Mouse (Mus musculus) adipocyte (in vitro differentiated cells): ENCODE data around the gene Cacna1e.

Experiments used
- DNase-seq: peaks from one replicate; pipeline ENCODE4 v3.0.0-alpha.2; 2016; ENCODE audit warnings: low spot score

Gene Cacna1e

DNA sequence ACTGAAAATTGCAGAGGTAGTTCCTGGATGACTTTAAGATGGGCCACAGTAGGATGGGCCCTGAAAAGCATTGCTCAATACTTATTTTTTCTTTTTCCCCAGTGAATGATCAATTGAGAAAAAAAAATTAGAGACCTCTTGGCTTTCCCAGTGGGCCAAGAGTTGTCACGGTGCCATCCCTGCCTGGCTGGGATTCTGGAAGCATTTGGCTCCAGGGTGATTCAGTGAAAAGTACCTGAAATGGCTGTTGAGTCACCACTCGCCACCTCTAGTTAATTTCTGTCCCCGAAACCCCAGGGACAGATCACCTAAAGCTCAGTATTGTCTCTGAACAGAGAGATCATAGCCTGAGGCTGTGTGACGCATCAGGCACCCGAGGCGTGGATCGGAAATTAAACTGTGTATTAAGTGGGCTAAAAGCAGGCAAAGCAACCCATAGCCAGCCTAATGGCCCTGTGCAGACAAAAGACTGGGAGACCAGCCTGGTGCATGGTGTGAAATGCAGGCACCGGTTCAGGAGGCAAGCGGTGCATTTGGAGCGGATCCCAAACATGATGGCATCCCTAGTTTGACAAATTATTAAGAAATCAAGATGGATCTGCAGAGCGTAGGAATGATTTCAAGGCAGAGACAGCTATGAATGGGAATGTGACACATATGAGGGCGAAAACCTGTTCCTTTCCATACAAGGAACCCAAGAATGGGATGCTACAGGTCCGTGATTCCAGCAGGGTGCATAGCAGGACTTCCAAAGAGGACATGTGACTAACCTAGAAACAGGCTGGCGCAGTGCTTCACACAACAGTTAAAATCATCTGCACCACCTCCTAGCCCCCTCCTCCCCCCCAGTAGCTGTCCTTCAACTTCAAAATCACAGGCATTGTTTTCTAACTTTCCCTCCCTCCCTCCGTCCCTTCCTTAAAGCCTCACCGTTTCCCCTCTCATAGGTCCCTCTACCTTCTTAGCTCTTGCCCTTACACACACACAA, 261.3 kb downstream of the Cacna1e start:
- DNase-seq: no peak

DNA sequence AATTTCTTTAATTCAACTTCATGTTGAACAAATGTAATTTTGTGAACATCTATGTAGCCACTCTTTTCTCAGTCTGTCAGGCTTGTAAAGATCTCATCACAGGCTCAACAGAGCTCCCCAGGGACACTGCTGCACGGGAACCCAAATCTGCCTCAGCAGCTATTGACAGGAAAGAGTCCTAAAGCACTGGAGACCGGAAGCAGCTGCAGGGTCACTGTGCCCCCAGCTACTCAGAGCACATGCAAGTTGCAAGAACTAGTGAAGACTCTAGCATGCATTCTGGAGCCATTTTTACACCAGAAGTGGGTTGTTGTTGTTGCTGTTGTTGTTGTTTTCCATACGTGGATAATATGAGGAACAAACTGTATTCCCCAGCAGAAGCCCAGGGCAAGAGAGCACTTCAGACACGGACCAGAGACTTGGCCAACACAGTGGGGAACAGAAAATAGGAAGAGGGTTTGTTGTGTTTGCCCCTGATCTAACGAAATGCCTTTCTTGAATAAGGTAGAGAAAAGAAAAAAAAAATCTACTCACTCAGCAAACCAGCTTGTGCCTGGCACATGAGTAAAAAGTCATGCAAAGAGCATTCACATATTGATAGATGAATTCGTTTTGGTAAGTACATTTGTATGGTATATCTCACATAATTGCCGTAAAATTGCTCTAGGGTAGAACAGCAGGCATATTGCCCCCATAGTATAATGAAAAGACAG, 266.4 kb downstream of the Cacna1e start:
- DNase-seq: no peak

DNA sequence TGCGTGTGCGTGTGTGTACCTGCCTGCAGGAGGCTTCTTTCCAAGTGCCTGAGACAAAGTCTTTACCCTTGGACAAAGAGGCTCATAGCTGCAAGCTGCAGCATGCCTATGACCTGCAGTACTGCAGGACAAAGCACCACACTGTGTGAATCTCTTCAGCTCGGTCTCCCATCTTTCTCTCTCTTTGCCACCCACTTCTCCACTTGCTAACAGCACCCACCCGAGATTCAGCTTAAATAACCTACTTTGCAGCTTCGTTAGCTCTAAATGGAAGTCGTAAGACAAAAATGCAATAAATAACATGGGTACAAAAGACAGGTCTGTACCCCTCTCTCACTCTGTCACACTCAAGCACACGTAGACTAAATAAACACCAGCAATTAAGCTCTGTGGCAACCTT, 268.5 kb downstream of the Cacna1e start:
- DNase-seq: no peak

DNA sequence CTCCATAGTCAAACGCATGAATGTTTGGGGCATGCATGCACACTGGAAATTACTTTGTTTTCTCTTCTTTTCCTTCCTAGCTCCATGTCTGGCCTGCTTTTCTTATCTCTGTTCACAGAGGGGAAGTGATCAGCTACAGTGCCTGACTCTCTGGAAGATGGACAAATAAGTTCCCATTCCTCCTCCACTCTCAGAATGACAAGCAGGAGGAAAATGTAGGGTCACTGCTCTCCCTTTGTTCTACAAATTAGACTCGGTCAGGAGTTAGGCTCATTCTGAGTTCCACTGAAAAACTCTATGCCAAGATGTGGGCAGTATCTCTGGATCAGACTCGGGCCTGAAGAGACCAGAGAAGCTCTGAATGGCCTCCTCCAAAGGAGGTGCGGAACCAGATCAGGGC, 275.8 kb downstream of the Cacna1e start:
- no peak for DNase-seq

DNA sequence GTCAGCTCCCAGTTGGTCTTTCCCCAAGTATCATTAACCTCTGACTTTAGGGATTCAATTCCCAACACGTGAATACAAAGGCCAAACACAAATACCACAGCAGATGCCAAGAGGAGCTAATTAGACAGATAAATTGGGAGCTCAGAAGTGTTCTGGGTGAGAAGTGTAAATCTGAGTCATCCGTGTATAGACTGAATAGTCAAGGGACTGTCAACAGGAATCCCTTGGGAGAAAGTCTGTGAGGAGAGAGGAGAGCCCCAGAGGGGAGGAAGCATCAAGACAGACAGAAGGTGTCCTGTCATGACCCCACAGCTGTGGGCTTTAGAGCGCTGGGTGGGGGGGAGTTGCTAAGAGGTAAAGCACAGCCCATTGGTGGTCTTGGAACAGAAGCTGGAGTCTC, 276.9 kb downstream of the Cacna1e start:
- no peak for DNase-seq

DNA sequence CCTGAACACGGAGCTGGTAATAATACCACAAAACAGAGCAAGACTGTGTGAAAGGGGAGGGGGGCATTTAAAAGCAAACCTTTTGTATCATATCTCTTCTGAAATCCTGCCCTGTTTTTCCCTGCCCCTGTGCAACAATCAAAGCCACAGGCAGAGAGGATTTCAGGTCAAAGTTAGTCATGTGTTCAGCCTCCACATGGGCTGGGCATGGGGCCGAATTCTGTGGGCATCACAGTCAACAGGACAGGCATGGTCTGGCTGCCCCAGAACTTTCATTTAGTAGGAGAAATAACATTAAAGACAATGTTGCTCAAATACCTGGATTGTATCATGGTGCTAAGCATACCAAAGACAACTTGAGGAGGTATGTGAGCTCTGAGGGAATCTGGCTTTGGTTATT, 278.7 kb downstream of the Cacna1e start:
- no peak for DNase-seq

DNA sequence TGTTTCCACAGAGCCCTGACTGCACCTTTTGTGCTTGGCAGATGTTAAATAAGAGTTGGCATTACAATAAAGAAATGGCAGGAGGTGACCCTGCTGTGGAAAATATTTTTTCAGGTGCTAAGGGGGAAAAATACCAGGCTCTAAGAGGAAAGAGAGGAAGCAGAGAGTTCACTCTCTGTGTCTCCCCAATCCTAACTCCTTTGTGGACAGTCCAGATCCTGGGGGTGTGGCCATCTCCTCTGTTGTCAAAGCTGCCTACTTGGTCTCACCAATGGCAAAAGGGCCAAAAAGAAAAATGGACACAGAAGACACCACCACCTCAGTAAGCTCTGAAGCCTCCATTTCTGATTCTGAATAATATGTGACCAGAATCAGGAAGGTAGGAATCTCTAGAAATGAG, 280.5 kb downstream of the Cacna1e start:
- no peak for DNase-seq

DNA sequence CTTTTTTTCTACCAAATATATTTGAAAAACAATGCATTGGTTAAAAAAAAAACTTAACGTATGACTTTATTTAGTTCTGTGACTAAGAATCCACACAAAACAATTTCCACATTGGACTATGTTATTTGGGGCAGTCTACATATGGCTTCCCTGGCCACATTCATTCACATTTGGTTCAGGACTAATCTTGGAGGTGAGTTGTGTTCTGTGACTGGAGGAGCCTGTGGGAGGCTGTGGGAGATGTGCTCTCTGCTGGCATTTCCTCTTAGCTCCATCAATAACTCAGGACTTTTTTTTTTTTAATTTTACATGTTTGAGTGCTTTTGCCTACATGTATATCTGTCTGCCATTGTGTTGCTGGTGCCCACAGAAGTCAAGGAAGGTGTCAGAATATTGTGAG, 281.8 kb downstream of the Cacna1e start:
- DNase-seq: no peak

DNA sequence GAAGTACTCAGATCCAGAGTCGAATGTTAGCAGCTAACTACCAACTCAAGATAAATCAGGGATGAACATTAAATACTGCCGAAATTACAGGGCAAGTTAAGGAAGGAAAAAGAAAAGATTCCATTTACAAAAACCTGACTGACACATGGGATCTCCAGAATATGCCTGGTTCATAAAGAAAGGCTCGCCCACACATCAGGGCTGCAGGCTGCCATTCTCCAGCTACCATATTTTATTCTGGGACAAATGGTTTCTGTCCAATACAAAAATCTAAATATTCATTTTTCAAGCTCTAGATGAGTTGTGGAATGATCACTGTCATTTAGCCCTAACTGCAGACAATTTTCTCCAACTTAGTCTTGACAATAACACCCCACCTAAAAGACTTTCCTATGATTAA, 301.8 kb downstream of the Cacna1e start:
- no peak for DNase-seq

DNA sequence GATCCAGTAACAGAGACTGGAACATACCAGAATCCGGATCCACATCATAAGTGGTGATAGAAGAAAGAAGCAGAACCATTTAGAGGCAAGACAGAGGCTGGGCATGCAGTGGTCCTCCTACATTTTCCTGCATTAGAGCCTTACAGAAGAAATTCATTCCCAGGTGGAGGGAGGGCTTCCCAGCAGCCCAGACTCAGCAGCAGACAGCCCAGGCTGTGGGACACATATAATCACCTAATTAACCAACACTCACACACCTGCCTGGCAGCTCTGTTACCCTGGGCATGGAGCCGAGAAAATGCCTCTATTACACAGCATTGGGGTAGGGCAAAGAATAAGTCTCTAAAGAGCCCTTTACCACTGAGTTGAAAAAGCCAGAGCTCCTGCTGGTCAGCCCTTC, 304.4 kb downstream of the Cacna1e start:
- DNase-seq: no peak

DNA sequence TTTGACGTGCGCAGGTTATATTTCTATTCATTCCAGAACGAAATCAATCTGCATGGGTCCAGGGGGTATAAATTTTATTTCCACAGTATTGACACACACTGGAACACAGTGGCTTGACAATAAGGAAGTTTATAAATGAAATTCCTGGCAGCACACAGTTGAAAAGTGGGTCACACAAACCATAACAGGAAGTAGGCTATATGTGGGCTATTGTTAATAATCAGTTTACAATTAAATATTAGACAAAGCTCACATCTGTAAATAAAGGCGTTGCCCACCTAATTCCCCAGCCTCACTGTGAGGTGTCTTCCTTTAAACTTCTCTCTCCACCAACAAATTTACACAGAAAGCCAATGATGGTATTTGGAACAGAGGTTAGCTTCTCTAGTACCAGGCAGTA, 305.6 kb downstream of the Cacna1e start:
- no peak for DNase-seq

DNA sequence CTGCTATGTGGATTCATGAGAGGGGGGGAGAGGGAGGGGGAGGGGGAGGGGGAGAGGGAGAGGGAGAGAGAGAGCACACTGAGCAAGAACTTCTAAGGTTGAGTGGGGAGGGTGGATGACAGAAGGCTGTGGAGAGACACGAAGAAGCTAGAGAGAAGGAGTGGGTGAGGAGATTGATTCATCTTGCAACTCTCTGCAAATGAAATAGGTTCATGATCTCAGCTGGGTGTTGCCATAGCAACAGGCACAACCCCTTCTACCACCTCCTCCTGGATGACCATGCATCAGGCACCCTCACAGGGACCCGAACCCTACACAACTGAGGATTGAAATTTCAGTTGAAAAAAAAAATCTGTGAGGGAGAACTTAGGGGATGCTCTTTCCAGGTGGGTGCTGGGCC, 307.9 kb downstream of the Cacna1e start:
- DNase-seq: no peak

DNA sequence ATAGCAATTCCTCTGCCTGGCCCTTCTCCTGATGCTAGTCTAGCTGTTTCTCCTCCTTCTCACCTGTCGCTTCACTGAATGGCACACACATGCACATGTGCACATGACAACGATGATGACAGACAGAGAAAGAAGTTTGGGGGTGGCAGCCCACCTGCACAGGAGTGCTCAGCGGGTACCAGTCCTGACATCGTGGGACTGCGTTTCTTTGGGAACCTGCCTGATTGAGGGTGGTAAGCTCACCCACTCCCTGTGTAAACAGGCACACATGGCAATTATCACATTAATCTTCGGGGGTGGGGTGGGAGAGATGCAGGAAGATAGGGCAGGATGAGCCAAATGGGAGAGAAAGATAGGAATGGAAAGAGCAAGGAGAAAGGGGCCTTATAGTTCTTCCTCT, 318.3 kb downstream of the Cacna1e start:
- DNase-seq: no peak

DNA sequence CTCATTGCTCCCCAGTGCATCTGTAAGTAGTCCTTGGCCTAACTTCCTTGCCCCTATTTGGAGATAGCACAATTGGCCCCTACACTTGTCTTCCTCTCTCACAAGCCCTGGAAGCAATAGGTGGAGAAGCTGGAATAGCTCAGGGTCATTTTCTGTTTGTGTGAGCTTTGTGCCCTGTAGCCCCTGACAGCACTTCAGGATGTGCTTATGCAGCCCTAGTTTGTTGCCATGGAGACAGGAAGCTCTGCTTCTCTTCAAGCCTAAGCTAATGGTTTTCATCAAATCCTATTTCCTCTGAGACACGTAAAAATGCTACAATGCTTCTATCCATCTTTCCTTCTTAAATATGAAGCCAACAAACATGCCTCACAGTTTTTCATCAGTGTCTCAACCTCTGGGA, 328.5 kb downstream of the Cacna1e start:
- no peak for DNase-seq

DNA sequence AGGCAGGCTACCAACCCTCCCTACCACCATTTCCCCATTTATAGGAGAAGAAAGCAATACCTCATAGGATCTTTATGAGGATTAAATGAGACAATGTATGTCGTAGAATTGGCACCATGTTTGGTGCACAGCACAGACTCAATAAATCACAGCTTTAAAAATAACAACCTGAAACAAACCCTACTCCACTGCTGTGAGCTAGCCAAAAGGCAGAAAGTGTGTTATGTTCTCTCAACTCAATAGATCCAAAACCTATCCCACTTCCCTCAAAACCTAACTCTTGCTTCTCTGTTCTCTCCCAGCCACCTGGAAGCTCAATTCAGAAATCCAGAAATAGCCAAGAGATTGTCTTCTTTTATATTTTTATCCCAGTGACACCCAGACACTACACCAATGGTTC, 331.2 kb downstream of the Cacna1e start:
- DNase-seq: no peak

DNA sequence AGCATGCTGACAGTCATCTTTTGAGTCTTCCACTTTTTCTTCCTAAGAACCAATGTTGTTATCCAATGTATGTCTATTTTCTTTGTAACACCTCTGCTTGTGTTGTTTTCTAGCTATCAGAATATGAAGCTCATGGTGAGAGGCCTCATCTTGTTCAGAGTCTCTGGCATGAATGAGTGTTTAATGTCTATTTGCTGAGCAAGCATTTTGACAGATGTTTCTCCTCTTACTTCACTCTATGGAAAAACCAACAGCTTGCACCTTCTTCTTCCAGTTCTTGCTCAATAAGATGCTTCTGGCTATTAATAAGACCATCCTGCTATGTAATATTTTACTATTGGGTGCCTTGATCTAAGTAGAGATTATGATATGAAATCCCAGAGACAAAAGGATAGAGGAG, 346.9 kb downstream of the Cacna1e start:
- no peak for DNase-seq

DNA sequence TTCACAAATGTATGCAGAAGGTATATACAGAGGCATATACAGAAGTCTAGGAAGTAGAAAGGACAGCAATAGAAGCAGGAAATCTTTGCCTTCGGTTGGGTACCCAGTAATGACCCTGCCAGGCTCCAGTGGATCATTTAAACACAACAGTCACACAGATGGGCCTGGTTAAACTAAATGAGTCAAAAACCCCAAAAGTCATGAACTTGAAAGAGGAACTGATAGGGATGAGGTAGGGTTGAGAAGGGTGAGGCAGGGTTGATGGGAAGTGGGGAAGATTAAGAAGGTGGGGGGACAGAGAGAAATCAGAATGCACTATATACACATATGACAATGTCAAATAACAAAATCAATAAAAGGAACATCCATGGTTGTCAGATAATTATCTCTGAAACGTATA, 347.5 kb downstream of the Cacna1e start:
- no peak for DNase-seq

DNA sequence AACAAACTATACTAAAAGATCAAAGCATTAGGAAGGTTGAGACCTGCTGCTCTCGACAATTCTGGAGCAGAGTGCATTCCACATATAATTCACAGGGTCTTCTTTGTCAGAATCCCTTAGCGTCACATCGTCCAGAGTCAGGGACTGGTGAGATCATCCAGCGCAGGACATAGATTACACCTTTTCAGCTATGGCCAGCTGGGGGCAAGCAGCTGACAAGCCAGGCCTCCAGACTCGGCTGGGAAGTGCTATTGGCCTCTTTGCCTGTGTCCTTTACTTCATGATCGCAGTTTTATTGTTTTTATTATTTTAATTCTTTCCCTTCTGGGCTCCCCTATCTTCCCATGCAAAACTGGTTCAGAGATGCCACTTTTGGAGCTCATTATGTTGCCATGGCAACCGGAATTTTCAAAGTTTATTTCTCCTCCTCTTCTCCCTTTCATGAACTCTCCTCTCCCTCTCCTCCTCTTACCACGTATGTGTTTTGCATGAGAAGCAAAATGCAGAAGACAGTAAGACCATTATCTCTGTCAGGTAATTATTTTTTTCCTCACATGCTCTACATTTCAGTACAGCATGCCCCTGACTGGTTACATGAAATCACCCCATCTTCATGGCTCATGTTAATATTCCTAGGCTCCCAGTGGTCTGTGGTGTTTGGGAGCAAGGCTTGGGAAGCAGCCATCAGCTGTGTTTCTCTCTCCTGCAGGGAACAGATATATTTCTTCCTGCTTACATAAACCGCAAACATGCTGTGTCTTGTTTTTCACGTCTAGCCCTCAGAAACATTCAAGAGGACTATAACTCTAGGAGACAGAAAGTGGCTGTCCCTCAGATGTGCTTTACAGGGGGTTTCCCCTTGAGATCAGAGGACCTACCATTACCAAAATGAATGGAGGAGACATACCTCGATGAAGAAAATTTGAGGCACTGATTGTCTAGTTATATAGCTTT, 351.0 kb downstream of the Cacna1e start:
- DNase-seq: no peak

DNA sequence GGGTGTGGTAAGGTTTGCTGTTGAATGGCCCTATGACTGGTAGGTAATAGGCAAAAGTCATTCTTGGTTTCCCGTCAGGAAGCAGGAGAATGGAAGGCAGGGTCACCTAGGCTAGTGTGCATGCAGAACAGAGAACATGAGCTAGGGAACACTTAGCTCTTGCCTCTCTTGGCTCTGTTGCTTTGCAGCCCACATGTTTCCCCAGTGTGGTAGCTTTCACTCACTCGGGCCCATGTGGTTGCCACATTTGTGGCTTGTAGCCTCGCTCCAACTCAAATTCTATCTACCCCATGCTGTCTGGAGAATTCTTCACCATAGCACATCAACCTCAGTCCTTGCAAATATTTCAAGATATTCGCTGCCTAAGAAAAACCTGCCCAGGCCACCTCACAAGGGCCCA, 354.6 kb downstream of the Cacna1e start:
- no peak for DNase-seq

DNA sequence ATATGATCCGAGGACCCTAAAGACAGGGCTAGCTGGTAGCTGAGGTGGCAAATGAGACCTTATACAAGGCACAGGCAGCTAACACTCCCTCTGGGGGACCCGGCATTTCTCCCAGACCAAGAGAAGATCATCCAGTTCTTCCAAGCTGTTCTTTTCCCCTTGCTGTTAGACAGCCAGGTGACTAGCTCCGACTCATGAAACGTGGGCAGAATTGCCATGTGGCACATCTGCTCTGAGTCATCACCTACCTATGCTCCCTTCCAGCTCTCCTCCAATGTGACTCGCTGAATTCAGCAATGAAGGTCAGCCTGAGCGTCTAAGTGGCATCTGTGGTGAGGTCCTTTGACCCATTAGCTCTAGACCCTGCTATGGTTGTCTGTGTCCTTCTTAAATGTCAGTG, 355.5 kb downstream of the Cacna1e start:
- DNase-seq: no peak

DNA sequence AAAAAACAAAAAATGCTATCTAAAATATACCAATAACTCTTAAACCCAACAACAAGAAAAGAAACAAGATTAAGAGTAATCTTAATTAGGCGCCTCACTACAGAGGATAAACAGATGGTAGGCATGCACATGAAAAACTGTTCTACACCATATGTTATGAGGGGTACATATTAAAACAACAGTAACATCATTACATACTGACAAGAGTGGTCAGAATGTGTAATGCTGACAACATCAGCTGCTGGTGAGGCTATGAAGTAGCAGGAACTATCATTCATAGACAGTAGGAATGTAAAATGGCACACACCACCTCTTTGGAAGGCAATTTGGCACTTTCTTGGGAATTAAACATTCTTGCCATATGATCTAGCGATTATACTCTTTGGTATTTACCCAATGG, 363.6 kb downstream of the Cacna1e start:
- no peak for DNase-seq

DNA sequence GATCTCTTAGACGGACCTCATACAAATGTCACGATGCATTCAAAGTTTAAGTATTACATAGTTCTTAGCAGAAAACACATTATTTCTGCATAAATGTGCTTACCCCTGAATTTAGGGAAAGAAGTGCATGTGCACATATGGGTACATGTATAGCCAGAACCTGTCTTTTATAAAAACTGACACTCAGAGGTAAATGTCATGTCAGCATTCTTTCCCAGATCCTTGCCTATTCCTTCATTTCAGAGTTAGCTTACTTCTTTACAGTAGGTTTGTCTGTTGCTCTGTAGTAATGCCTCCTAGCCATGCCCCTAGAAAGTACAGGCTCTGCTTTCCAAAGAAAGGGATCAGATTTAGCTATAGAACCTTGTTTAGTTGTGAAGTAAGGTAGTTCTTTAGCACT, 369.0 kb downstream of the Cacna1e start:
- no peak for DNase-seq
